Mouse (Mus musculus) forebrain, embryonic 12.5 days (tissue): ENCODE results near the gene Rps6ka2. TPM values are rescaled to one million over a fixed set of nuclear protein-coding genes. Genes with fewer than 3 reads are reported as not detected.
"Not testable (repeated sequence)": the region's sequence is repeated elsewhere in the genome, so short reads cannot be mapped to it uniquely, and the experiment has no call there.

Experiments
- ATAC-seq: fragments of 200-750 bp; cut with Nextera tagmentation; 2 replicates; pipeline ENCODE4 v1.8.0; 2017; ENCODE audit warnings: moderate TSS enrichment; ENCODE audit not compliant: low FRiP score
- H3K27ac ChIP-seq: fragments of 300-500 bp; sonication (generic); 2 replicates; pipeline ENCODE4 v1.5.1; 2016; ENCODE audit warnings: mild to moderate bottlenecking
- H3K27me3 ChIP-seq: fragments of 300-500 bp; sonication (generic); 2 replicates; pipeline ENCODE4 v1.6.1; 2016; ENCODE audit warnings: mild to moderate bottlenecking
- H3K36me3 ChIP-seq: fragments of 300-500 bp; sonication (generic); replicated peaks from 2 replicates; pipeline ENCODE4 v1.6.1; 2016; ENCODE audit warnings: mild to moderate bottlenecking
- H3K4me1 ChIP-seq: fragments of 300-500 bp; sonication (generic); 2 replicates; pipeline ENCODE4 v1.6.1; 2016
- H3K4me2 ChIP-seq: fragments of 300-500 bp; sonication (generic); 2 replicates; pipeline ENCODE4 v1.6.1; 2016; ENCODE audit warnings: mild to moderate bottlenecking, moderate library complexity
- H3K4me3 ChIP-seq: fragments of 300-500 bp; sonication (generic); replicated peaks from 2 replicates; pipeline ENCODE4 v1.5.1; 2016; ENCODE audit warnings: mild to moderate bottlenecking
- H3K9ac ChIP-seq: fragments of 300-500 bp; sonication (generic); 2 replicates; pipeline ENCODE4 v1.6.1; 2016; ENCODE audit warnings: mild to moderate bottlenecking
- H3K9me3 ChIP-seq: fragments of 300-500 bp; sonication (generic); 2 replicates; pipeline ENCODE4 v1.6.1; 2016
- WGBS: fragments of 180-500 bp; shearing (Covaris S2); methylation state at CpG from one replicate; pipeline ENCODE4 v1.1.7; 2016; 5-methylcytosine and 5-hydroxymethylcytosine counted together
- polyA plus RNA-seq: library from polyadenylated mRNA; unstranded; fragments of >200 nt; fragmentation: Nextera tagmentation; extraction: Ambion mirVana; gene quantifications from 2 replicates; pipeline ENCODE4 v1.2.1, GENCODE M21; 2016

Rps6ka2 gene
- polyA plus RNA-seq, 1 experiment from 2014 or later: 23.6 TPM

DNA sequence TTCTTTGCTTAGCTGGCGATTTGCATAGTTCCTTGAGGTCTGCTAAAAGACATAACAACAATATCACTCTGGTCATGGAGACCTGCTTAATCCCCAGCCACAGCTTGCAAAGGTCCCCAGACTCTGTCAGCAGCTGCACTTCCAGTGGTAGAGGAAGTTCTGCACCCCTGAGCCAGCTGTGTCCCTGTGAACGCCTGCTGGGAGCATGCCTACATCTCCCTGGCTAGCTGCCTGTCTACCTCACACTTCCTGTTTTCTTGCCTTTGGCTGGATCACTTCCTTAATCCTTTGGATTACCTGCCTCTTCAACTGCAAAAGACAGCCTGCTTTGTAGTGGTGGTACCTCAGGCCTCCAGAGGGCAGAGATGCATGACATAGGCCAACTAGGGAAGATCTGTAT lies 6.5 kb downstream of the Rps6ka2 start:
- ATAC-seq: no peak
- no peaks in the 10 kb centered on the region for H3K27me3 ChIP-seq
- peaks cover 33% of the 10 kb centered on the region for H3K4me1 ChIP-seq
- H3K9ac ChIP-seq: no peak overlapping the region
- no peak overlapping the region for H3K27ac ChIP-seq
- H3K36me3 ChIP-seq: no peaks in the 10 kb centered on the region
- WGBS: 37% methylated on average over 2 of the region's 2 CpGs
- no peak overlapping the region for H3K4me2 ChIP-seq
- no peak overlapping the region for H3K4me3 ChIP-seq
- no peaks in the 10 kb centered on the region for H3K9me3 ChIP-seq

DNA sequence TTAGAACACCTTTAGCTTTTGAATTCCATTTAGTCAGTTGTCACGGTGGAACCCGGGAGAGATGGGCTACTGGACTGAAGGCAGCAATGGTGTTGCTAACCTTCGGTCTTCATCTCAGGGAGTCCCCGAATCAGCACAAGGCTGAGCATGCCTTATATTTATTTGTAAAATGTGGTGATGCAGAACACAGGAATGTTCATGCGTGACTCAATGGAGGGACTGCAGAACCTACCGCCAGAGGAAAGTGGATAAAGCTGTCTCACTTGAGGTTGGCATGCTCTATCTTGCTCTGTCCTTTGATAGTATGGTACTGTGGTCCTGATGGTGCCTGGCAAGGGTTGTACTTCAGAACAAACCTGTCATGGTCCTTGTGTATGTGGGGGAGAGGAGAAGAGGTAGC lies 8.3 kb downstream of the Rps6ka2 start:
- ATAC-seq: no peak
- Histone ChIP-seq H3K4me3 (no peak overlapping the region), H3K27ac (no peak overlapping the region), H3K9ac (no peak overlapping the region), H3K27me3 (no peaks in the 10 kb centered on the region), H3K4me2 (no peak overlapping the region), H3K9me3 (no peaks in the 10 kb centered on the region), H3K36me3 (no peaks in the 10 kb centered on the region), H3K4me1 (peaks cover 34% of the 10 kb centered on the region)
- 97% methylated on average over 6 of the region's 6 CpGs for WGBS

DNA sequence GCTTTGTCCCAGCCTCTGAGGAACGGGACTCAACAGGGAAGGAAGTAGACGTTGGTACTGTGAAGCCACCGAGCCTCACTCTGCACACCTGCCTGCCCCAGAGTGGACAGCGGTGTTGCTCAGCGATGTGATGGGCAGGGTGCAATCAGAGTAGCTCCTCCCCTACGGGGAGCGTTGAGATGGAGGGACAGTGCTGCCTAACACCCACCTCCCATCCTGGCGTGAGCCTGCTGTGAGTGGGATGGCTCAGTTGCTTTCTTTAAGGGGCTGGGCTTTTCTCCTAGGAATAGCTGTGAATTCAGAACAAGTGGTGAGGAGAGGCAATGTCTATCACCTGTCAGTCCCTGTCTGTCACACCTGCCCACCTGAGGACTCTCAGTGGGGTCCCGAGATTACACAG lies 12.3 kb downstream of the Rps6ka2 start:
- no peak overlapping the region for H3K4me2 ChIP-seq
- WGBS: 77% methylated on average over 9 of the region's 9 CpGs
- no peaks in the 10 kb centered on the region for H3K36me3 ChIP-seq
- H3K4me1 ChIP-seq: peaks cover 35% of the 10 kb centered on the region
- no peak overlapping the region for H3K9ac ChIP-seq
- H3K27ac ChIP-seq: no peak overlapping the region
- no peak for ATAC-seq
- H3K27me3 ChIP-seq: no peaks in the 10 kb centered on the region
- H3K9me3 ChIP-seq: no peaks in the 10 kb centered on the region
- no peak overlapping the region for H3K4me3 ChIP-seq

DNA sequence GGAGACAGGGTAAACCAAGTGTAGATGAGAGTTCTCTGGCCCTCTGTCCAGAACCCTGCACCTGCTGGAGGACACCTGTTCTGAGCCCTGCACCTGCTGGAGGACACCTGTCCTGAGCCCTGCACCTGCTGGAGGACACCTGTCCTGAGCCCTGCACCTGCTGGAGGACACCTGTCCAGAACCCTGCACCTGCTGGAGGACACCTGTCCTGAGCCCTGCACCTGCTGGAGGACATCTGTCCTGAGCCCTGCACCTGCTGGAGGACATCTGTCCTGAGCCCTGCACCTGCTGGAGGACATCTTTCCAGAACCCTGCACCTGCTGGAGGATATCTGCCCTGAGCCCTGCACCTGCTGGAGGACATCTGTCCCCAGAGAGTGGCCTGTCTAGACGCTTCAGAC lies 17.1 kb downstream of the Rps6ka2 start:
- not testable (repeated sequence) for H3K9ac ChIP-seq, H3K36me3 ChIP-seq, H3K4me2 ChIP-seq, H3K9me3 ChIP-seq, H3K27me3 ChIP-seq, ATAC-seq, H3K4me3 ChIP-seq, H3K27ac ChIP-seq
- peaks cover 13% of the 10 kb centered on the region; the same call in 1 of the 2 replicates for H3K4me1 ChIP-seq
- 91% methylated on average over 1 of the region's 1 CpGs for WGBS

DNA sequence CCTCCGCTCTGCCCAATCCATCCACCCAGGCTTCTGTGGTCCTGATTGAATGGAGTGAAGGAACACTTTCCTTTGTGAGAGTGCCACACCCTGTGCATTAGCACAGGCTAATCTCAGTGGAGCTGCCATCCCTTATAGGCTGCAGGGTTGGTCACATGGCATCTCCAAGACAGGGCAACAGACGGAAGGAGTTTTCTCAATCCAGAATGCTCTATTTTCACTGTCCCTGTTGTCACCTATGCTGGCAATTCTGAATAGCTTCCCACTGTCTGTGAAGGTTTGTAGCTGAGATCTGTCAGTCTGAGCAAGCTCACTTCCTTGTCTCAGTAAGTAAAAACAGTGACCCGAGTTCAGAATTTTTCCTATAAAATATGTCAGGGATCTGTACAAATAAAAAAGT lies 19.5 kb downstream of the Rps6ka2 start:
- no peak for ATAC-seq
- Histone ChIP-seq H3K4me2 (no peak overlapping the region), H3K4me1 (0 out of 2 replicates have a peak, but pooled peaks cover 5% of the 10 kb centered on the region), H3K9ac (no peak overlapping the region), H3K9me3 (no peaks in the 10 kb centered on the region), H3K27me3 (no peaks in the 10 kb centered on the region), H3K4me3 (no peak overlapping the region), H3K27ac (no peak overlapping the region), H3K36me3 (0 out of 2 replicates have a peak, but pooled peaks cover 4% of the 10 kb centered on the region)
- 95% methylated on average over 3 of the region's 3 CpGs for WGBS

DNA sequence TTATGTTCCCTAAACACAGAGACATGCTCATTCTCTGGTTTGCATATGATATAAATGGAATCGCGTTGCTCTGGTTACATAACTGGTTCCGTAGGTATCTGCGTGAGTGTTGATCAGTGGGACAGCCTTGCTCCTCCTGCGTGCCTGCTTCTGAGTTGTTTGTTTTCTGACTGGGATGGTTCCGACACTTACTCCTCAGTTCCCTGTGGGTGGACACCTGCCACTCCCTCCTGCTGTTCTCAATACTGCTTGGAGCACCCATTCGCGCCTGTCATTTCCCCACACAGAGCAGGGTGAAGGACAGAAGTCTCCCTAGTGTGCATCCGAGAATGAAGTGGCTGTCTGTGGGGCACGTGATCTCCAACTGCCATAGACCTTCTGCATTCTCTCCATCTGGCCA lies 20.1 kb downstream of the Rps6ka2 start:
- no peak overlapping the region for H3K9ac ChIP-seq

DNA sequence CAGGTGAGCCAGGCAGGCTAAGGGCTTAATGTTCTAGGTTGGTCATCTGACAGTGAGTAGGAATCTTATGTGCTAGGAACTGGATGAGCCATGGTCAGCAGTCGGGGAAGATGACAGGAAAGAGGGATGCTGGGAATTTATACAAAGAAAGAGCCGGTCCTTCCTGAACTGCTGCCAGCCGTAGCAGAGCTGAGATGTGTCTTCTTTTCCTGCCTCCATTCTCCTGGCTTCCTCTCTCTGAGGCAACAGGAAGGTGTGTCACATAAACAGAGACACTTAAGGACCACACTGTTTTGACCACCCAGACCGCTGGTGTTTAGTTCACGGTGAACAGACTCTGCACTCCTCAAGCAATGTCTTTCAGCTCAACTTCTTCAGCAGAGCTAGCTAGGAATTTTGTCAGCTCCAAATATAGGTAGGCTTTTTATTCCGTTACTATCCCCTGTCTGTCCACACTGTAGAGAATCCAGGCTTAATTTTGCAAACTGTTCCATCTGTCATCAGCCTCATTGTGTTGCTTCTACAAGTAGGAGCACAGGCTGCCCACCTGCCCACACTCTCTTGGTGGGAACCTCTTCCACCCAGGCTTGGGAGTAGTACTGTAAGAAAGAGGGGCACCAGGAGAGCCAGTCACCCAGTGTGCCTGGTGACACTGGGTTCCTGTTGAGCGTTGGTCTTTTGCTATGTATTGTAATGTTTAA lies 24.4 kb downstream of the Rps6ka2 start:
- Histone ChIP-seq H3K27ac (no peak overlapping the region), H3K4me1 (peaks cover 15% of the 10 kb centered on the region), H3K27me3 (no peaks in the 10 kb centered on the region), H3K9me3 (no peaks in the 10 kb centered on the region), H3K9ac (no peak overlapping the region), H3K4me2 (no peak overlapping the region), H3K4me3 (no peak overlapping the region), H3K36me3 (no peaks in the 10 kb centered on the region)
- ATAC-seq: no peak
- 91% methylated on average over 7 of the region's 7 CpGs for WGBS

More for the DNA sequence above, 20.1 kb downstream of the Rps6ka2 start:
- H3K9me3 ChIP-seq: no peaks in the 10 kb centered on the region
- 89% methylated on average over 10 of the region's 10 CpGs for WGBS
- H3K4me1 ChIP-seq: no peaks in the 10 kb centered on the region
- H3K4me2 ChIP-seq: no peak overlapping the region
- H3K27ac ChIP-seq: no peak overlapping the region
- H3K27me3 ChIP-seq: no peaks in the 10 kb centered on the region
- ATAC-seq: no peak
- no peak overlapping the region for H3K4me3 ChIP-seq
- H3K36me3 ChIP-seq: 0 out of 2 replicates have a peak, but pooled peaks cover 4% of the 10 kb centered on the region

DNA sequence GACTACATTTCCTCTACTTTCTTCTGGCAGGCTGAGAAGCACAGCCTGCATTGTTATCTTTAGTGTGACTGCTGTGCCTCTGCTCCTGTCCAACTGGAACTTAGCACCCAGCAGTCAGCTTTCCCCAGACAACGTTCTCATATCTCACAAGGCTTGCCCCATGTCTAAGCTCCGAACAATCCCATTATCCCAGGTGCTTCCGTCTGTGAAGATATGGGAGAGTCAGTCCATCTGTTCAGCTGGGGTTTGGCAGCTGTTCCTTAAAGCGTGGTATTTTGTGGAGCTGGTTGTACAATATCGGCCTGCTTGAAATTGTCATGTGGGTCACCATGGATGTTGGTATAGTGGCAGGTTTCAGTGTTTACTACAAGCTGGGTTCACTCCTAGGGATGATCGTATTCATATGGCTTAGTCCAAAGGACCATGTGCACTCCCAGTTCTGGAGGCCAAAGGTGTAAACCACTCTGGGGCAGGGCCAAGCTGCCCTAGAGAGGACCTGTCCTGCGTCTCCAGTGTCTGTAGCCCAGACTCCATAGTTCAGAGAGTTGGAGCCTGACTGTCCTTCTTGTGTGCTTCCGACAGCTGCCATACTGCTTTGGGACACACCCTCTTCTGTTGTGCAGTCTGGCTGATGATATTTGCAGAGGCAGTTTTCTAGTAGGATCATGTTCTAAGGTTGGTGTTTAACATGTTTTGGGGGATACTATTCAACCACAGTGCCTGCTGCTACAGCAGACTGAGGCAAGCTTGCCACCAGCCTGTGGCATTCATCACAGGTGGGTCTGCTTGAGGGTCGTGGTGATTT lies 27.4 kb downstream of the Rps6ka2 start:
- no peak for ATAC-seq
- Histone ChIP-seq H3K27ac (no peak overlapping the region), H3K4me2 (no peak overlapping the region), H3K36me3 (no peaks in the 10 kb centered on the region), H3K4me1 (peaks cover 15% of the 10 kb centered on the region), H3K27me3 (no peaks in the 10 kb centered on the region), H3K9me3 (no peaks in the 10 kb centered on the region), H3K4me3 (no peak overlapping the region), H3K9ac (no peak overlapping the region)
- WGBS: 80% methylated on average over 9 of the region's 9 CpGs

DNA sequence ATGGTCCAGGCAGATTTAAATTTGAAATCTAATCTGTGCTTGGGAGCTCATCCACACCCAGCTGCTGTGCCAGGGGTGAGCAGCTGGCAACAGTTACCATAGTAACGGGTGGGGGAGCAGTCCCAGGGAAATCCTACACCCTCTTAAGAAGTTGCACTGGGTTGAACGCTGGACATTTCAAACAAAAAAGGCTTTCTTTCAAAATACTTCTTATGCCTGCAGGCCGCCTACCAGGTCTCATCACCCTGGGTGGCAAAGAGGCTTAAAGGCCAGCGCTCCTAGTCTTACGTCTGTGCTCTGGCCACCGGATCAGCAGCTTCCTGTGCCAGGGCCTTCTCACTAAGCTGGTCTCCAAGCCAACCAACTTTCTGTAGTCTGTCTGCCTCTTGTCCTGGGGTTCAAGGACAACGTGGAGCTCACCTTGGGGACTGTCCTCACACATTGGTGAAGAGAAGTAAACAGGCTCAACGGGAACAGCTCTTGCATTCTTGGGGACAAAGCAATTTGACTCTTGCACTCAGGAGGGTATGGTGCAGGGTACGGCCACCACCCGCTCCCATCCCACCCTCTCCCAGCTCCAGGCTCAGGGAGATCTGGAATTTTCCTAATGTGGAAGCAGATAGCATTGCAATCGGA lies 35.0 kb downstream of the Rps6ka2 start:
- Histone ChIP-seq H3K9me3 (no peaks in the 10 kb centered on the region), H3K27ac (peak overlapping the region; percentile 65; the same call in 1 of the 2 replicates), H3K27me3 (no peaks in the 10 kb centered on the region), H3K9ac (no peak overlapping the region), H3K4me2 (no peak overlapping the region), H3K4me3 (no peak overlapping the region), H3K36me3 (no peaks in the 10 kb centered on the region), H3K4me1 (peaks cover 19% of the 10 kb centered on the region)
- 36% methylated on average over 11 of the region's 11 CpGs for WGBS
- ATAC-seq: no peak

DNA sequence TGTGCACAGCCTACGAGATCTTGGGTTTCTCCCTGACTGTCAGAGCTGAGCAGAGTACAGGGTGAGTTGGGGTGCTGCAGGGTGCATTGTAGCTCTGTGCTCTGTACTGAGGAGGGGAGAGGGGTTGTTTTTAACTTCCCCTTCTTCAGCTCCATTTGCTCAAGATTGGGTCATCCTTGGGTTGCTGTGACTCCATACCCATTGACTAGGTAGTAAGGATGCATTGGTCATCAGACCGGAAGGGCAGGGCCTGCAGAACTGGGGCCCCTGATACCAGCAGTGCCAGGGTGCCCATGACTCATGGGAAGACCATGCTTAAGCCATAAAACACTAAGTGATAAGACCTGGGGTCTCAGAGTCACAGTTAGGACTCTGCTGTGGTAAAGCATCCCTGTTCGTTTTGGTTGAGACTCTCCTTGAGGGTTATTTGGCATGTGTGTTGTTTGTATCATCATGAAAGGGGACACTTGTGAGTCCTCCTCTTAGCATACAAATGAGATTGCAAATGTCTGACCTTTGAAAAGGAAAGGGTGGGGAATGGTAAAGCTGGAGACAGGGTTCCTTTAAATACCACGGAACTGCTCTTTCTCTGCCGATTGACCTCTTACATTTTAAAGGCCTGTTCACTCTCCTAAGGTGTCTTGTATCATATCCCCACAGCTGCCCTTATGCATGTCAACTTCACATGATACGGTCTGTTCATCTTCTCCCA lies 36.7 kb downstream of the Rps6ka2 start:
- Histone ChIP-seq H3K27me3 (no peaks in the 10 kb centered on the region), H3K4me3 (no peak overlapping the region), H3K27ac (no peak overlapping the region), H3K4me1 (peaks cover 27% of the 10 kb centered on the region), H3K9ac (no peak overlapping the region), H3K36me3 (no peaks in the 10 kb centered on the region), H3K9me3 (no peaks in the 10 kb centered on the region), H3K4me2 (no peak overlapping the region)
- ATAC-seq: no peak
- WGBS: 72% methylated on average over 6 of the region's 6 CpGs

DNA sequence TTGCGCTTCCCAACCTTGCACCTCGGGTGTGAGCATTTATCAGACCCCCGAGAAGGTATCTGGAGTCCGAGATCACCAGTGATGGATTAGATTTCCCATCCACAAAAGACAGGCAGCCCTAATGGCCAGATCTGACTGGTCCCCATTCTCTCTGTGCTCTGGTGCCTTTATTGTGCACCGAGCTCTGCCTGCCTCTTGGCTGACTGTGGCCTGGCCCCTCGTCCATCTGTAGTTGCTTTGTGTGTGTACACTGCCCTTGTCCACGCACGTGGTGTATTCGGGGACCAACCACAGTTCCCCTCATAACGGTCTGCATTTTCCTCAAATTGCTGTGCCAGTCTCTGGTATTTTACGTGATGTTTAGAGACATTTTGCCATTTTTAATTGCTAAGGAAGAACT lies 40.7 kb downstream of the Rps6ka2 start:
- ATAC-seq: no peak

DNA sequence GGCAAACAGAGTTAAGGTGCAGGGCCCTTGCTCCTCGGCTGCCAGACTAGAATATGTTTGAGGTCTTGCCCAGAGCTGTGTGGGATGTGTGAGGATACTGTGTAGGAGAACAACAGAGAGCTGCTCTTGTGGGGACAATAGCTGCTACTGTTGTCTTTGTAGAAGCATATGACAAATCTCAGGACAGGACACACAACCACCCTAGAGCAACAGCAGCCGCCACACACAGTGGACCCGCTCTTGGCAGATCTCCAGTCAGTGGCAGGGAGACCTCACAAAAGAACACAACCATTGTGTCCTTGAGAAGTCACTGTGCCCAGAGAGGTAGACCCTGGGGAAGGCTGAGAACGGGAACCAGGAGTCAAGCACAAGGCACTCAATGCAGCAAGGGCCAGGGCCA lies 42.0 kb downstream of the Rps6ka2 start:
- Histone ChIP-seq H3K4me2 (no peak overlapping the region), H3K4me1 (peaks cover 25% of the 10 kb centered on the region), H3K9me3 (no peaks in the 10 kb centered on the region), H3K4me3 (no peak overlapping the region), H3K27ac (no peak overlapping the region), H3K36me3 (no peaks in the 10 kb centered on the region), H3K27me3 (no peaks in the 10 kb centered on the region), H3K9ac (no peak overlapping the region)
- no peak for ATAC-seq
- 81% methylated on average over 4 of the region's 4 CpGs for WGBS

More for the DNA sequence above, 40.7 kb downstream of the Rps6ka2 start:
- no peak overlapping the region for H3K4me2 ChIP-seq
- no peak overlapping the region for H3K4me3 ChIP-seq
- H3K4me1 ChIP-seq: peaks cover 25% of the 10 kb centered on the region
- H3K27me3 ChIP-seq: no peaks in the 10 kb centered on the region
- H3K9ac ChIP-seq: no peak overlapping the region; the same call in 1 of the 2 replicates
- H3K9me3 ChIP-seq: no peaks in the 10 kb centered on the region
- H3K27ac ChIP-seq: 0 out of 2 replicates have a peak overlapping the region, but pooled peaks have one; percentile 36
- H3K36me3 ChIP-seq: no peaks in the 10 kb centered on the region
- 30% methylated on average over 11 of the region's 11 CpGs for WGBS
